Mouse (Mus musculus) megakaryocyte, embryonic 14.5 days (primary cell): ENCODE data around the gene 1700123O20Rik. TPM values are rescaled to one million over a fixed set of nuclear protein-coding genes. Genes with fewer than 3 reads are reported as not detected.
A peak's percentile ranks its signal among the peaks of the same experiment; 100 is the strongest.

Experiments used
- H3K27me3 ChIP-seq: replicated peaks from 2 replicates; pipeline ENCODE3; 2012; ENCODE audit warnings: inconsistent platforms
- H3K36me3 ChIP-seq: replicated peaks from 2 replicates; pipeline ENCODE3; 2012; ENCODE audit warnings: low read length, inconsistent platforms, mixed read lengths
- H3K4me1 ChIP-seq: 2 replicates; pipeline ENCODE4 v1.6.1; 2012; ENCODE audit warnings: inconsistent platforms
- H3K4me3 ChIP-seq: replicated peaks from 2 replicates; pipeline ENCODE3; 2012; ENCODE audit warnings: moderate library complexity, mild to moderate bottlenecking, inconsistent platforms
- H3K9me3 ChIP-seq: 2 replicates; pipeline ENCODE4 v1.6.1; 2012; ENCODE audit warnings: inconsistent platforms
- FLI1 ChIP-seq: IDR thresholded peaks from 2 replicates; pipeline ENCODE4 v1.6.1; 2012; ENCODE audit warnings: low read length, inconsistent platforms, mixed read lengths
- GATA1 ChIP-seq: IDR thresholded peaks from 3 replicates; pipeline ENCODE4 v1.6.1; 2012; ENCODE audit warnings: mixed read lengths, low read length, inconsistent platforms, borderline replicate concordance
- polyA plus RNA-seq: library from polyadenylated mRNA; stranded (reverse); fragments of >175 nt; gene quantifications from 2 replicates; pipeline ENCODE4 v1.2.3, GENCODE M21; 2012; ENCODE audit warnings: low replicate concordance; ENCODE audit not compliant: insufficient read depth

The 1700123O20Rik gene
- 28.9 and 131 TPM in 2 replicates for polyA plus RNA-seq

GRCm38 (mm10) chr14:54686063-54686521, at the start of gene 1700123O20Rik:
Gene 1700123O20Rik, plus strand, starts transcription at chr14:54686216.
- peak within 1 kb of the TSS; percentile 100 for H3K4me3 ChIP-seq
- H3K27me3 ChIP-seq = no peaks in the 10 kb centered on the region
- no peaks in the 10 kb centered on the region for H3K9me3 ChIP-seq
- peaks cover 52% of the 10 kb centered on the region for H3K36me3 ChIP-seq
- peaks cover 59% of the 10 kb centered on the region for H3K4me1 ChIP-seq
- TF ChIP-seq GATA1 (no peak), FLI1 (no peak)

GRCm38 (mm10) chr14:54636954-54637353, 49.1 kb upstream of the 1700123O20Rik start:
- Histone ChIP-seq H3K4me3 (no peak overlapping the region), H3K4me1 (peaks cover 15% of the 10 kb centered on the region), H3K36me3 (peaks cover 39% of the 10 kb centered on the region), H3K9me3 (no peaks in the 10 kb centered on the region), H3K27me3 (peaks cover 31% of the 10 kb centered on the region)
- no peak for TF ChIP-seq FLI1
- no peak for TF ChIP-seq GATA1

- H3K27me3 ChIP-seq = peaks cover 31% of the 10 kb centered on the region
- no peaks in the 10 kb centered on the region for H3K9me3 ChIP-seq
- peaks cover 40% of the 10 kb centered on the region for H3K36me3 ChIP-seq
- peaks cover 26% of the 10 kb centered on the region for H3K4me1 ChIP-seq
- H3K4me3 ChIP-seq = no peak overlapping the region
- TF ChIP-seq FLI1 (no peak), GATA1 (no peak)
Observed at GRCm38 (mm10) chr14:54638210-54638609, 47.8 kb upstream of the 1700123O20Rik start.

GRCm38 (mm10) chr14:54640121-54640520, 45.9 kb upstream of the 1700123O20Rik start:
- peaks cover 54% of the 10 kb centered on the region for H3K36me3 ChIP-seq
- peaks cover 29% of the 10 kb centered on the region for H3K4me1 ChIP-seq
- H3K9me3 ChIP-seq = no peaks in the 10 kb centered on the region
- TF ChIP-seq GATA1 (no peak), FLI1 (no peak)
- peaks cover 31% of the 10 kb centered on the region for H3K27me3 ChIP-seq
- H3K4me3 ChIP-seq = no peak overlapping the region

- Histone ChIP-seq H3K9me3 (no peaks in the 10 kb centered on the region), H3K36me3 (peaks cover 59% of the 10 kb centered on the region), H3K27me3 (peaks cover 31% of the 10 kb centered on the region), H3K4me3 (peak within 1 kb of the TSS; percentile 95), H3K4me1 (peaks cover 29% of the 10 kb centered on the region)
- TF ChIP-seq GATA1 (no peak), FLI1 (no peak)
Observed at GRCm38 (mm10) chr14:54640946-54641304, 45.1 kb upstream of the 1700123O20Rik start, which contains the start of gene Gm17606. Gene Gm17606, plus strand, starts transcription at chr14:54640952.

- no peak for TF ChIP-seq GATA1
- TF ChIP-seq FLI1 = no peak
- peaks cover 29% of the 10 kb centered on the region for H3K4me1 ChIP-seq
- H3K36me3 ChIP-seq = peaks cover 59% of the 10 kb centered on the region
- H3K27me3 ChIP-seq = peaks cover 31% of the 10 kb centered on the region
- H3K9me3 ChIP-seq = no peaks in the 10 kb centered on the region
- peak within 1 kb of the TSS; percentile 95 for H3K4me3 ChIP-seq
Observed at GRCm38 (mm10) chr14:54641305-54641969, 44.6 kb upstream of the 1700123O20Rik start, which contains the start of gene Cdh24. Gene Cdh24, minus strand, starts transcription at chr14:54641364.

GRCm38 (mm10) chr14:54642224-54642944, 43.6 kb upstream of the 1700123O20Rik start:
- H3K4me1 ChIP-seq = peaks cover 29% of the 10 kb centered on the region
- peaks cover 61% of the 10 kb centered on the region for H3K36me3 ChIP-seq
- no peak overlapping the region for H3K4me3 ChIP-seq
- H3K9me3 ChIP-seq = no peaks in the 10 kb centered on the region
- no peak for TF ChIP-seq FLI1
- no peak for TF ChIP-seq GATA1
- peaks cover 31% of the 10 kb centered on the region for H3K27me3 ChIP-seq

GRCm38 (mm10) chr14:54643011-54643410, 43.0 kb upstream of the 1700123O20Rik start:
- Histone ChIP-seq H3K4me3 (no peak overlapping the region), H3K27me3 (peaks cover 31% of the 10 kb centered on the region), H3K36me3 (peaks cover 65% of the 10 kb centered on the region), H3K4me1 (peaks cover 31% of the 10 kb centered on the region), H3K9me3 (no peaks in the 10 kb centered on the region)
- TF ChIP-seq FLI1 (no peak), GATA1 (no peak)

GRCm38 (mm10) chr14:54644294-54644693, 41.7 kb upstream of the 1700123O20Rik start:
- Histone ChIP-seq H3K4me3 (no peak overlapping the region), H3K4me1 (peaks cover 41% of the 10 kb centered on the region), H3K27me3 (peaks cover 20% of the 10 kb centered on the region), H3K36me3 (peaks cover 74% of the 10 kb centered on the region), H3K9me3 (no peaks in the 10 kb centered on the region)
- TF ChIP-seq GATA1 (no peak), FLI1 (no peak)

GRCm38 (mm10) chr14:54646455-54646854, 39.6 kb upstream of the 1700123O20Rik start:
- Histone ChIP-seq H3K36me3 (peaks cover 96% of the 10 kb centered on the region), H3K9me3 (no peaks in the 10 kb centered on the region), H3K4me1 (peaks cover 45% of the 10 kb centered on the region), H3K4me3 (no peak overlapping the region), H3K27me3 (no peaks in the 10 kb centered on the region)
- TF ChIP-seq GATA1 = no peak
- TF ChIP-seq FLI1 = no peak
